Mouse (Mus musculus) embryo, embryonic 9.5 days (tissue): ENCODE measurements around the gene Sh3pxd2a.

ENCODE experiments used
- DNase-seq: peaks from one replicate; pipeline ENCODE4 v3.0.0-alpha.2; 2017; ENCODE audit errors: extremely low spot score

Sh3pxd2a gene

GRCm38 (mm10) chr19:47314076-47314941, 149.9 kb downstream of the Sh3pxd2a start:
- DNase-seq = peak; percentile 82

DNA sequence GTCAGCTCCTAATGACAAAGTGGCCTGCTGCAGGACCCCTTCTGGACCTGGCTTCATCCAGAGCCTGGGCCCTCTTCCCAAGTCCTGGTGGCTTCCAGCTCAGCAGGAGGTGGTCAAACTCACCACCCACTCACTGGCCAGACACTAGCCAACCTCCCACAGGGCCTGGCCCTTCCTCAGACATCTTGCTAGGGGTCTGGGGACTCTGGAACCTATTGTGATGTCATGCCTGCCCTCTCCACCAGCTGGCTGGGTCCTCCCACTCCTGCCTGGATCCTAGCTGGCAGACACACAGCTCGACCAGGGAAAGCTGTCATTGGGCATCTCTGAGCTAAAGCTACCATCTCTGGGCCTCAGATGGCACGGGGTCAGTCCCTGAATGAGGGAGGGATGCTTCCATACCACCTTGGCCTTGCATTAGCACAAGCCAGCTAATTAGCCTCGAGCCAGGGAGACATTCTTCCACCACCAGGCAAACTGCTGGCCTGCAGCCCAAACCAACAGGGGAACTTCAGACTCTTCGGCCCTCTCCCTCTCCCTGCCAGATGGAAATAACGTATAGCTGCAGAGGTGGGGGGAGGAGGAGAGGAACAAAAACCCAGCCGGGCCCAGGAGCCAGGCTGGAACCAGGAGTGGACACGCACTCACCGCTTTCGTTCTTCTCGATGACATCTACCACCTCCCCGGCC, 150.7 kb downstream of the Sh3pxd2a start:
- no peak for DNase-seq

- DNase-seq = no peak
Observed at GRCm38 (mm10) chr19:47311162-47311561, 153.0 kb downstream of the Sh3pxd2a start.

- no peak for DNase-seq
Observed at GRCm38 (mm10) chr19:47309824-47310223, 154.4 kb downstream of the Sh3pxd2a start.

- DNase-seq = no peak
Observed at GRCm38 (mm10) chr19:47306917-47307315, 157.3 kb downstream of the Sh3pxd2a start.

DNA sequence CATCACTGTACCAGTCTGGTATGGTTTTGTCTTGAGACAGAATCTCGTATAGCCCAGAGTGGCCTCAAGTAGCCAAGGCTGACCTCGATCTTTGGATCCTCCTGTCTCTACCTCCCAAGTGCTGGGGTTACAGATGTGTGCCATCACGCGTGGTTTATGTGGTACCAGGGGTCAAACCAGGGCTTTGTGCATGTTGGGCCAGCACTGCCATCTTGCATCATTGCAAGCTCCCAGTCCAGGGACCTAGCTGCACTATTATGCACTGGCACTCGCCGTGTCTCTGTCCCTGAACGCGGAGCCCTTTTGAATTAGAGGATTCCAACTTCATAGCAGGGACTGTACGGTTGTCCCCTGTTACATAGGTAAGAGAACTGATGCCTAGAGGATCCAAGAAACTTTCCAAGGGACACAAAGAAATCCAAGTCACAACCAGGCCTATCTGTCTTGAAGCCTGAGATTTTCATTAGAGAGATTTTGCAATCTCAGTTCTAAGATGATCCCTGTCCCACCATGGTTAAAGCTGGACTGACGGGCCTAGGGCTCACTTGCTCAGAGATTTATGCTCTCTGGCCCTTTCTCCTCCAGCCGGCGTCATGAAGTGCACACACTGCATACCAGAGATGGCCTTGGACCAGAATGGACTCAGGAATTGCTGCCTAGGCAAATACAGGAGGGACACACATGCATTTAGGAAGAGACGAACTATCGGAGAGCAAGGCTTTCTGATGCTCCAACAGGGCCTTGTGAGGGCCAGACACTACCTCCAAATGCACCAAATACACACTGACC, 157.9 kb downstream of the Sh3pxd2a start:
- DNase-seq = no peak

DNA sequence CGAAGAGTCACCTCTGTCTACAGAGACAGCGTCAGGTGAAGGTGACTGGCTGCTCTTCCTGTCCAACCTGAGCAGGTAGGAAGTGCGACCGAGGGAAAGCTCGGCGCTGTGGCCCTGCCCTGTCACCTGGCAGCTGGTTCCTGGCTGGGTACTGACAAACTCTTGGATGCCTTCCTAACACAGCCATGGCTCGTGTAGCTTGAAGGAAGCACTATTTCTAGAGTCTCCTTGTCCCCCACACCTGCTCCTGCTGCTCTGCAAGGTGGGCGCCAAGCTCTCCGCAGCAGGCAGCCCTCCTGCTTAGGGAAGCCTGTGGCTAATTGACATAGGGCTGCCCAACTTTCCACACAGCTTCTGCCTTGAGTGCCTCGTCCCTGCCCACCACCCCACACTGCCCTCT, 158.8 kb downstream of the Sh3pxd2a start:
- no peak for DNase-seq

DNA sequence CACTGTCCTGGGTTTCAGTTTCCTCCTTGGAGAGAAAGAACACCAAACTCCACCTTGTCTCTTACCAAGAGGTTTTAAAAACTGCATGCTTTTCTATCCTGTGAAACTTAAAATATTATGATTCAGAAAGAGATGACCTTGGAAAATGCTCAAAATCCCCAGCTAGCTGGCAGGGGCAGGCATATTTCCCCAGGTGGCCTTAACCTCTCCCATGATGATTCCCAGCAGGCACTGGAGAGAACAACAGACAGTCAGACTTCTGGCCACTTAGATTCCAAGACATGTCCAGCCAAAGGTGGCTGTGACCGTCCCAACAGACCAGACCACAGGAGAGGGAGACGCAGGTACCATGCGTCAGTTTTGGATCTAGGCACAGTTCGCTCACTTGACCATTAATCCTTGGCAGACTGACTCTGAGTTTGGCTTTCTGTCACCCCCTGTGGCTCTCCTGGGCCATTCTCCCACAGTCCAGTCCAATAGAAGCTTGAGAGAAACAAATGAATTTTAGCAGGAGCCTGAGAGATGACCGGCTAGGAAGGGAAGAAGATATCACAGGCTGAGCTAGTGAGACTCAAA, 159.9 kb downstream of the Sh3pxd2a start:
- no peak for DNase-seq

- no peak for DNase-seq
Observed at GRCm38 (mm10) chr19:47303128-47303527, 161.1 kb downstream of the Sh3pxd2a start.

DNA sequence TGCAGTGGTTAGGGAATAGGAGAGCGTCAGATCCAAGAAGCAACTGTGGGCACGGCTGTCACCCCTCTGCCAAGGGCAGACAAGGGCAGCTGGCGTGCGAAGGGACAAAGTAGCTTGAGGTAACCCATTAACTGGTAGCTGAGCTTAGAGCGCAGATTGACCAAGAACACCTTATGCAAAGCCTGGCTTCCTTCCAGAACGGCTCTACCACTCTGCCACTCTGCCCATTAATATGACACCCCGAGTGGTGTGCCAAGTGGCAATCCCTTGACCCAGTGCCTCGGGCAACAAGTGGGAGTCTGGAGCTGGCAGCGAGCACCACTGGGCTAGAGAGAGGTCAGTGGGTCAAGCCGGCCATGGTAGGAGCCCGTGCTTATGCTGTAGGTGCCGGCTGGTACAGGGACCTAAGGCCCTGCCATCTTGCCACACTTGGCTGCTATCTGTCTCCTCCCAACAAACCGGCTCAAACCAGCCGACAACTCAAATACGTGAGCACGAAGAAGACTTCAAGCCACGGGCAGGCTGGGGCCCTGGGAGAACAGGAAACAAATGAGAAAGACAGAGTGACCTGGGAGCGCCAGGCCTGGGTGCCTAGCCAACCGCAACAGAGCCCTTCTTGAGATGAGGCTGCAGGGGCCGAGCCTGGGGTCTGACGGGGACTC, 161.9 kb downstream of the Sh3pxd2a start:
- DNase-seq = no peak

DNA sequence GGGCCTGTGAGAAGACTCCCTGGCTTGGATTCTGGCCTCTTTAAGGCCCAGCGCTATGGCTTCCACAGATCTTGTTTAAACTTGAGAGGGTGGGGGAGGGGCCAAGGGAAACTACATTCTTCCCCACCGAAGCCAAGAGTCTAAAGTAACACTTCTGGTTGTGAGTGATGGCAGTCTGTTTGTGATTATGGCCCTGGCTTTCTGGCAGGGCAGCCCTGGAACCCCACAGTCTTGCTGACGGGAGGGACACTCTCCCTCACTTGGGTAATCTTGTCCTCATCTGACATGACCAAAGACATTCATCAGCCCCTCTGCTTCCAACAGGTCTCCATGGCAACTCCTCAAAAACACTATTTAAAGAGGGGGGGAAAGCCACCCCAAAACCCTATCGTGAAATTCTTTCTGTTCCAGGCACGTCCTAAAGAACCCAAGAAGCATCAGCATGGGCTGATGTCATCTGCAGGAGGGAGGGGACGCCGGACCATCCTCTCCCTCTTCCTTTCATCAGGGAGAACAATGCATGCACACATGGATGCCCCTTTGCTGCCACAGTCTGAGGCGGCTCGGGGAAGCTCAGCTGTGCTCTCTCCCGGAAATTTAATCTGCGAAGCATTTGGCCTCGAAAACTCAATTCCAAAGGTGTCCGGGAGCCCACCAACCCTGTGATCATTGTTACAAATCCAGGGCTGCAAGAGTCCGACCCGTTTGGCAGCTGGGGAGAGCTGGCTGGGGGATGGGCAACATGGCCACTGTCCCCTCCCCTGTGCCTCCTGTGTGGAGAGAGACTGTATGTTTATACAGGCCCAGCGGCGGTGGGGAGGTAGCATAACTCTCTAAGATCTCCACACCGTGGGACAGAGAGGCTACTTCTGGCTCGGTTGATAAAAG, 162.7 kb downstream of the Sh3pxd2a start:
- peak; percentile 80 for DNase-seq

- DNase-seq = no peak
Observed at GRCm38 (mm10) chr19:47298100-47298499, 166.1 kb downstream of the Sh3pxd2a start.

DNA sequence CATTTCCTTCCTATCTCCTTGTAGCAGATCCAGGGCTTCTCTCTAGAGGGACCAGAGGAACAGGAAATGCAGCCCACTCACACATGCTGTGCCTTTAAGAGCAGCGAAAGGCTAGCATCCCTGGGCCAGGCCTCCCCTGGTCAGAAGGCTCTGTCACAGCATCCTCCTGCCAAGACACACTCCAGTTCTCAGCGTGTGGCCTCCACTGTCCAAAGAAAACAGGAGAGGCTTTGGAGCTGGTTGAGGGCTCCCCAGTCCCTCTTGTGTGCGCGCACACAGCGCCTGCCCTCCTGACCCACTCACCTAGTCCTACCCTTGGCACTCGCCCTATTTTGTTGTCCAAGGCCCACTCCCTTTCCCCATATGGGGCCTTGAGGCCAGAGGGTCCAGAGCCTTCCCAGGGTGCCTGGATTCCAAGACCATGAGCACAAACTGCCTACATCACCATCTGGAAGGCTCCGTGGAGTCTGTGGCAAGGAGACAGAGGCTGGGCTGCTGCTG, 171.7 kb downstream of the Sh3pxd2a start:
- no peak for DNase-seq

DNA sequence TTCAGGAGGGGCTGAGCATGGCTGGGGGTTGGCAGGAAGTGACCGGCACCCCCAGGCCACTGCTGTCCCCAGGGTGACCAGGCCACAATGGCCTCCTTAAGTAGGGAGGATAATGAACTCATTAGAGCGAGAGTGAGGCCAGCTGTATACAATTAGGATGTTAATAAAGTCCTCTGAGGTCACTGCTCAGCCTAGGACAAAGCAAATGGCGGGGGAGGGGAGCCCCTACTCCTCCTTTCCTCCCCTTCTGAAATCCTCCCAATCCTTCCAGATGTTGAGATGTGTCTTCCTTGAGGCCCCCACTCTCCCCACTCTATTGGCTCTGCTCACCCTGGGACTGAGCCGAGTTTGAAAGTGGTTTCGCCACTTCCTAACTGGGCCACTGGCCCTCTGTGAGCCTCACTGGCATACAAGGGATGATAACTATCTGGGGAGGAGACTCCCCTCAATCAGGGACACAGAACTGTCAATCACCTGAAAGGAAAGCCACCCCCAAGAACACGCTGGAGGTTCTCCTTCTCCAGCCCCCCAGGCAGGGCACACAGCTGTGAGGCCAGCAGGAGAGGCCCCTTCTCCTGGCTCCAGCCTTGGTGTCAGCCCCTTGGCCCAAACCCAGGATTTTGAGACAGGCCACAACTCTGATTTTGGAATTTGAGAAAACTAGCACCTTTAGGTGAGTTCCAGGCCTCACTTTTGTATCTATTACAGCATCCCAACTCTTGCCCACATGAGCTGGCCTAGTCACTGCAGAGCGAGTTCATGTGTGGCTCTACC, 172.7 kb downstream of the Sh3pxd2a start:
- DNase-seq = peak; percentile 45

DNA sequence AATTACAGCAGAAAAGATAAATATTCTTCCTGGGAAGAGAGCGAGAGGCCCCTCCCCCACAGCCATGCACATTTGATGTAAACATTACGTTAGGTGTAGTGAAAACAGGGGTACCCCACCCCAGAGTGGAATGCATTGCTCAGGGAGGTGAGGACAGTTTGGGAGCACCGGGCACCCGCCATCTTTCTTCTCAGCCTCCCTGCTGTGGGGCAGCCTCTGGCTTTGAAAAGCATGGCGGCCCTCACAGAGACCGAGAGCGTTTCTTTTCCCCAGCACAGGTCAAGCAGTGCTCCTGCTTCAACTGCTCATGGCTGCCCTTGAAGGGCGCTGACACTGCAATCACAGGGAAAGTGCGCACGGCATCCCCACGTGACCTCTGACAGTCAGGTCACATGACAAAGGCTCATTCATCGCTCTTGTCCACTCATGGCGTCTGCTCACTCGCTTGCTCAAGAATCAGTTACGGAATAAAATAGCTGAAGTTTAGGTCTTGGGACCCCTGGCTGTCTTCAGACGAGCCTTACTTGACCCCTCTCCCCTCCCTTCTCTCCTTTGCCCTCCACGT, 177.2 kb downstream of the Sh3pxd2a start:
- peak; percentile 40 for DNase-seq

GRCm38 (mm10) chr19:47285581-47285980, 178.6 kb downstream of the Sh3pxd2a start:
- no peak for DNase-seq

DNA sequence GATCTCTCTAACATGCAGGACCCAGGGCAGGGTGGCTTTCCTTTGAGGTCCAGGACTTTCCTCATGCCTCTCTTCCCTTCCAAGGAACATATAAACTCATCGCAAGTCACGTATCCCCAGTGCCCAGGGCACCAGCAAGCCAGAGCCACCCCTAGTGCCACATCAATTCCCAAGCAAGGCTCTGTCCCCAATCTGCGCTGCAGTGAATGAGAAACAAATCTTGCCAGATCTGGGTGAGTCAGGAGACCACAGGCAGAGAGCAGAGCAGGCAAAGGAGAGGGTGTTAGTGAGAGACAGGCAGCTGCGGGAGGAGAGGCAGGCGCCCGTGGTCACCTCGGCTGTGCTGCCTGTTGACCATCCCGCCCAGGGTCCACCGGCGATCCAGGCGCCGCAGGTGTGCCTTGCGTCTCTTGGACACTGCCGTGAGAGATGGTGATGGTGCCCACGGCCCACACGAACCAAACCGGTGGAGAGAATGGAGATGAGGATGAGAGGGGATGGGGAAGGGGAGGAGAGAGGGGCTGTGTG, 181.4 kb downstream of the Sh3pxd2a start:
- no peak for DNase-seq

DNA sequence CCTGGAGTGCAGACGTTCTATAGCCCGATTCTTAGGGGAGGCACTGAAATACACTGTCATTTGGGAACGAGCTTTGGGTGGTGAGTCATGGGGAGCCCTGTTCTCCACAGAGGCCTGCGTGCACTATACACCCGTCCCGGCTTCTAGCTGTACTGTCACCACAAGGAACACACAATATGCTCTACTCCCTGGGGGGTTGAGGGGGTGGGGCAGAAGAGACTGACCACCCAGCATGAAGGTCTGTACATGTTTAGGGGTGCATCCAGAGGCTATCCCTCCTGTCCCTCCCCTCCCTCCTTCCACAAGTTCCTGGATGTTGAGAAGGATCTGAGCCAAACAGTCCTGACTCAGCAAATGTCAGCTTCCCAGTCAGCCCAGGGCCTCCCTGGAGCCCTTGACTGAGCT, 182.1 kb downstream of the Sh3pxd2a start:
- no peak for DNase-seq

DNA sequence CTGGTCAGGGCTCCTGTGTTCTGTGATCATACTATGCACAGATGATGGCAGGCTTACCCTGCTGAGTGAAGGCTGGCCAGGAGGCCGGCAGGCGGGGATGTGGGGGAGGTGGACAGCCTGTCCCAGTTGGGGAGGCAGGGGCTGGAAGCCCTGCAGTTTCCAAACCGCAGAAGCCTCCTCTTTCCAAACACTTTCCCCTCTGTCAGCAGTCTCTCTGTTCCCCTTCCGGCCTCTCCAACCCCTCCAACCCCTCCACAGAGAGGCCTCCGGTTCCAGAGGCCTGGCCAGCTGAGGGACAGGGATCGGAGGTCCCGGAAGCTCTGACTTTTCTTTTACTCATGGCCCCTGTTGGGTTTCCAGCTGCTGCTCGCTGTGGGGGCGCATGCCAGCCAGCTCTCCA, 183.3 kb downstream of the Sh3pxd2a start:
- no peak for DNase-seq
